Mouse (Mus musculus) left cerebral cortex, adult 11 months (tissue): ENCODE measurements around the gene Gm20388.

Experiments
- DNase-seq: peaks from one replicate; pipeline ENCODE4 v3.0.0; 2022; ENCODE audit warnings: low spot score

Gm20388 gene

DNA sequence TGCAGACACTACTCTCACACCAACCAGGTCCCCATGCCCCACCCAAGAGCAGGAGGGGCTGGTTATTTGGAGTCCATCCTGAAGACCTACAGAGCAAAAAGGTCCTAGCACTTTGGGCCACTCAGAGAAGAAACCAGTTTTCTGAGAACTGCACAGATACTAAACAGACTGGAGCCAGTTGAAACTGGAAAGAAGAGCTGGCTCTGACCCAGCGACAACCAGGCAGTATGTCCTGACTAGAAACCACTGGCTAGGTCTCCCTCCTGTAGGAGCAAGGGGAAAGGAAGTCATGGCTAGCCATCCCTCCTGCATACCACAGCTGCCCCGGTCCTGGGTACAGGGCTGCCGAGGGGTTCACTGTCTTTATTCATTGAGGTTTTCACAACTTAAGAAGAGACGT, 3855.9 kb downstream of the Gm20388 start:
- no peak for DNase-seq

GRCm38 (mm10) chr8:123767874-123768273, 3857.2 kb downstream of the Gm20388 start:
- DNase-seq: no peak

DNA sequence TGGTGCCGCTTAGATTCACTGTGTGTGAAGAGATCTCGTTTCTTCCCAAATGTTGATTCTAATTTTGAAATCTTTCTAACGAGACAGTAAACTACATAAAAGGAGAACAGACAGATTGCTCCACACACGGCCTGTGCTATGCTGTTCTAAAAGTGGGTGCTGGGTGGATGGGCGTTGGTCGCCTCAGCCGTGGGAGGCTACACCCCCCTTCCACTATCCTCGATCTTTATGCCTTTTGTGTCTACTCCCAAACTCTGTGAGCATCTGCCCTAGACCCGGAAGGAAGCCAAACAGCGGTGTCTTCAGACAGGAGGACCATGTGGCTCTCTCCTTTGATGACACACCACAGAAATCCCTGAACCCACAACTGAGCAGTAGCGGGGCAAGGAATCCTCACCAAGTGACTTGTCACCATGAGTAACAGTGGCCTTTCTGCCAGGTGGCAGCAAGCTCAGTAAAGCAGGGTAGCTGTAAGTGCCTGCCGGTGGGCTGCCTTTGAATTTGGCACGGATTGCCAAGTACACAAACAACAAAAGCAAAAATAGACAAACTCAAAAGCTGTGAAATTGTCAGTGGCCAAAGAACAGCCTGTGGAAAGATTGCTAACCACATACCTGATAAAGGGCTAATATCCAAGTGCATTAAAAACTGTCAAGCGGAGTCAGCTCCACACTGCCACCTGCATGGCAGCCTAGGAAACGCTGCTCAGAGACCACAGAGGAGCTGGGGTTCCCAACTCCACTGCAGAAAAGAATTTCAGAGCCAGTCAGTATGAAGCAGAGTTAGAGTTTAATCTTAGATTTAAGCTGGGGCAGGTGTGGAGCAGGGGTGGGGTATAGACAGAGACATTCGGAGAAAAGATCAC, 3858.1 kb downstream of the Gm20388 start:
- peak; percentile 47 for DNase-seq

GRCm38 (mm10) chr8:123773468-123773867, 3862.8 kb downstream of the Gm20388 start:
- DNase-seq: no peak

DNA sequence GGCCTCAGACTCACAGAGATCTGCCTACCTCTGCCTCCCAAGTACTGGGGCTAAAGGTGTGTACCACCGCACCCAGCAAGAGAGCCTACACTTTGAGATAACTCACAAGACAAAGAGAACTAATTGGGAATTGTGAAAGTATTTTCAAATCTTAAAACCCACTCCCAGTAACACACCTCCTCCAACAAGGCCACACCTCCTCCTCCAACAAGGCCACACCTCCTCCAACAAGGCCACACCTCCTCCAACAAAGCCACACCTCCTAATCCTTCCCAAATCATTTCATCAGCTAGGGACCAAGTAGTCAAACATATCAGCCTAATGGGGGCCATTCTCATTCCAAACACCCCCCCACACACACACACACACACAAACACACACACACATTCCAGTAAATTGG, 3863.8 kb downstream of the Gm20388 start:
- DNase-seq: no peak

GRCm38 (mm10) chr8:123777319-123777718, 3866.7 kb downstream of the Gm20388 start:
- DNase-seq: peak; percentile 49

DNA sequence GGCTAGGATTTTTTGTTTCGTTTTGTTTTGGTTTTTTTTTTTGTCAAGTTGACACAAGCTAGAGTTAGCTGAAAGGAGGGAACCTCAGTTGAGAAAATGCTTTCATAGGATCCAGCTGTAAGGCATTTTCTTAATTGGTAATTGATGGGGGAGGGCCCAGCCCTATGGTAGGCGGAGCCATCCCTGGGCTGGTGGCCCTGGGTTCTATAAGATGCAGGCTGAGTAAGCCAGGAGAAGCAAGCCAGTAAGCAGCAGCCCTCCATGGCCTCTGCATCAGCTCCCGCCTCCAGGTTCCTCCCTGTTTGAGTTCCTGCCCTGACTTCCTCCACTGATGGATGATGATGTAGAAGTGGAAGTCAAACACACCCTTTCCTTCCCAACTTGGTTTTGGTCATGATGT, 3869.8 kb downstream of the Gm20388 start:
- no peak for DNase-seq

DNA sequence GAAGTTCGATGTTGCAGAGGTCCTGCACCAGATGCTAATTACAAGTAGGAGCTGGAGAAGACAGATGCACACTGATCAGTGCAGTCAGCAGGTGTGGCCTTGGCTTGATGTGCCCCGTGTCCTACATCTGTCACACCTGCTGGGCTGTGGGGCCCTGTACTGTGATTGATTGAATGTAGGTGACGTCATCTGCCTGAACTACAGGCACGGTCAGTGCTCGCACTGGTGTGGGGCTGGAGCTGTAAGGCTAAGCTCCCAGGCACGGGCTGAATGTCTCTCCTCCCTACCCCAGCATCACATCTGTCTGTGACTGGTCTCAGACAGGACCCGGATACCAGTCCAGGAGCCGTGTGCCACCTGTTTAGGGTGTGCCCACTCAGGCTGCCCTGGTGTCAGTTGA, 3870.6 kb downstream of the Gm20388 start:
- no peak for DNase-seq

GRCm38 (mm10) chr8:123783525-123784249, 3873.0 kb downstream of the Gm20388 start:
- peak; percentile 77 for DNase-seq

- no peak for DNase-seq
These were observed 3875.5 kb downstream of the Gm20388 start for GRCm38 (mm10) chr8:123786166-123786565.

GRCm38 (mm10) chr8:123786644-123787043, 3876.0 kb downstream of the Gm20388 start:
- no peak for DNase-seq

- no peak for DNase-seq
These were observed 3876.7 kb downstream of the Gm20388 start for GRCm38 (mm10) chr8:123787254-123787897.

- DNase-seq: no peak
These were observed 3878.0 kb downstream of the Gm20388 start for GRCm38 (mm10) chr8:123788416-123789170.

GRCm38 (mm10) chr8:123789461-123789860, 3878.8 kb downstream of the Gm20388 start:
- DNase-seq: no peak

DNA sequence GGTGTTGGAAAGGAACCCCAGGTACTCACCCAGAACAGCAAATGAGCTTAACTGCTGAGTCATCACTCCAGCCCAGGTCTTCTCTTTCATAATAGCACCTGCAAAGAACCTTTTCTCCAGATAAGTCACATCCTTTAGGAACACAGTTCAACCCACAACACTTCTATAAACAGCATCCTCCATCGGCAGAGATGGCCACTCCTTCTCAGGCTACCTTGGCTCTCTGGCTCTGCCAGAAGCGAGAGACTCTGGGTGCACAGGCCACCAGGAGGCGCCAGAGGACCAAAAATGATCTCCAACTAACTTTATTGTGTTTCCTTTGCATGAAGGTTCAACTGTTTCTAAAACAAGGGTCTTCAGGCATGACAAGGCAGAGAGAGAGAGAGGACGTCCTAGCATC, 3879.3 kb downstream of the Gm20388 start:
- DNase-seq: peak; percentile 79

- DNase-seq: no peak
These were observed 3880.6 kb downstream of the Gm20388 start for GRCm38 (mm10) chr8:123791101-123791844.

GRCm38 (mm10) chr8:123791845-123792225, 3881.2 kb downstream of the Gm20388 start:
- DNase-seq: no peak

DNA sequence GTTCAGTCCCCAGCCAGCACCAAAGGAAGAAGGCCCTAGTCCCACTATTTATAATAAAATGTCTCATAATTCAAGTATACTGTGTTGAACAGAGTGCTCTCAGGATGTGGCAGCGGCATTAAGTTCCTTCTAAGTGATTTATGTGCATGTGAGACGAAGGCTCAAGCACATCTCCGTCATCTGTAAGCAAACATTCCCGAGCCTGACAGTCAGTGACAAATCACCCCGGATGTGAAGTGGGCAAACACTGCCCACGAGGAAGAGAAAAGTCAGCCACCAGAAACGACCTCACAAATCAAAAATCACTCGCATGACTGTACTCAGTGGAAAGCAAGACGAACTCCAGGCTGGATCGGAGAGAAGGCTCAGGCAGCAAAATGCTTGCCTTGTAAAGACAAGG, 3883.3 kb downstream of the Gm20388 start:
- no peak for DNase-seq

- no peak for DNase-seq
These were observed 3884.1 kb downstream of the Gm20388 start for GRCm38 (mm10) chr8:123794766-123795165.

- no peak for DNase-seq
These were observed 3886.1 kb downstream of the Gm20388 start for GRCm38 (mm10) chr8:123796758-123797157.

- DNase-seq: no peak
These were observed 3887.3 kb downstream of the Gm20388 start for GRCm38 (mm10) chr8:123797928-123798327.
